Mouse (Mus musculus) urinary bladder, adult 18-20 months (tissue): ENCODE data around the gene Ly86.

Experiments
- DNase-seq, 2 experiments: peaks; one replicate each; pipeline ENCODE4 v3.0.0; 2022; ENCODE audit warnings: low spot score in 2 of 2, mixed read lengths in 2 of 2

The Ly86 gene

DNA sequence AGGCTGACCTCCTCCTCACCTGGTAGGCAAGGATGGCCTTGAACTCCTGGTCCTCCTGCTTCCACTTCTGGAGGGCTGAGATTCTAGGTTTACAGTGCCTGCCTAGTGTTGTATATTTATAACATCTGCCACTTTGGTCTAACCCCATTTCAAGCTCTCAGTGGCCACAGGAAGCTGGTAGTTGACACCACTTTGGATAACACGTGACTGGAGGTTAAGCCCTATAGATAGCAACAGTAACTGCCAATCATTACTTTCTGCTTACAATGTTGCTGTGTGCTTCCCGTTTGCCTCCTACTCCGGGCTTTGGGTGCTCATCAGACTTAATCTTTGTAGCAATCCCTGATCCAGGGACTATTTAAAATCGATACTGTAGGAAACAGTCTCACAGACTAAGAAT, 87.6 kb downstream of the Ly86 start:
- no peak for DNase-seq

DNA sequence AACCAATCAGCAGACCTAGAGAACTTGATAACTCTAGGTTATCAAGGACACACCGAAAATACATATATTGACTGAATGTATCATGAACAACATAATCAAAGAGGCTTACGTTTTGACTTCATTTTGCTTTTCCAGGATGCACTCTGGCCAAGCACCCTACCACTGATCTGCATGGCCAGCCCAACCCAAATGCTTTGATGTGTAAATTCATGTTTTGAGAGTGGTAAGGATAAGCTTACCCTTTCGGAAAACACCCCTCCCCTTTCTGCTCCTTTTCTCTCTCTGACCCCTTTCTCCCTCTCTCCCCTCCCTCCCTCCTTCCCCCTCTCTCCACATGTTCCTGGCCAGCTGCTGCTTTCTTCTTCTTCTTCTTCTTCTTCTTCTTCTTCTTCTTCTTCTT, 88.1 kb downstream of the Ly86 start:
- DNase-seq = no peak

DNA sequence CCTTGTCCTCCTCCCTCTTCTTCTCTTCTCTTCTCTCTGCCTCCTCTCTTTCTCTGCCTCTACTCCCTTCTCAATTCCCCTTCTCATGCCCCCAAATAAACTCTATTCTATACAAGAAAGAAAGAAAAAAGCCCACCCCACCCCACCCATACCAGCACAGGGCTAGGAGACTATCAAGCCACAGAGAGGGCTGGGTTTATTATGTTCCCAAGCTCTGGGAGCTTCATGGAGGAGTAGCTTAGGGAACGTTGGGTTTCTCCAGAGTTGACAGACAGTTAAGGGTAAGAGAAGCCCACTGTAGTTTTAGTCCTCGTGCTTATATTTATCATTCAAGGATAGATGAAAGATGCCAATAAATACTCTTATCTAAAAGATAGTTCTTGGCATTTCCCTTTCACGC, 88.7 kb downstream of the Ly86 start:
- DNase-seq = no peak

DNA sequence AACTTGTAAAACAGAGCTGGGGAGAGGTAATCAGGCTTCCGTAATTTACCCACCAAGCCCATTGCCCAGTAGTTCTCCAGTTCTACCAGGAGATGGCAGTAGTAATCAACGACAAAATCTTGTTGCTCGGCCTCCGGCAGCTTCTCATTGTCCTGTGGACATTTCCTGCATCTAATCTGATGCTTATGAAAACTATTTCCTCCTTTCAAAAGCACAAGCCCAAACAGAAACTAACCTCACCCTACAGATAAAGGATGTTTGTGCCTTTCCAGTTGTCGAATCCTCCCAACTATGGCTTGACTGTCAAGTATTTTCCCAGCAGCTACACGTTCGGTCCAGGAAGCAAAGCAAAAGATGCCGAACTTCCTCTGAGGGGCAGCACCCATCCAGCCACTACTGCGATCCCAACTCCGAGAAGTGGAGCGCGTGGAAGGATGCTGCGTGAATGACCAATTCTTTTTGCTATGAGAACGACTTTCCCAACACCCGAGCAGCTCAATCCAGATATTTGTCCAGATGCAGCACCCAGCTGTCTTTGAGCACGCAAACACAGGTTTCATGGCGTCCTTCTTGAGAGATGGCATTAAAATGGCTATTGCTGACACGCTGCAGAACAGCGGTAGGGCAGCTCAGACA, 89.2 kb downstream of the Ly86 start:
- peak; percentile 16 to 28 for DNase-seq

DNA sequence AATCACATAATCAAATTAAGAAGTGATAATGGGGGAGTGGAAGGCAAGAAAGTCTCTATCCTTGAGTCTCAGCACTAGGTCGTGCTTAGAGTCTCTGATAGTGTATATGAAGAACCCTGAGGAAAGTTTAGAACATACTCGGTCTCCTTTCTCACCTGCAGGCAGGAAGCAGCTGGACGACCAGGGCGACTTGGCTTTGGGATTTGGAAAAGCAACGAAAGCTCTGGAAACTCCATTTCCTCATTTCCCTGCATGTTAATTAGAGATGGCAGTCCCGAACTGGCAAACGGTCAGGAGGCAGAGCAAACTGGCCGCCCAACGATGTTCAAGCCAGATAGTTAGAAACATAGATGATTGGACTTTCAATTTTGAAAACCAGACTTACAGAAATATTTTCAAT, 89.8 kb downstream of the Ly86 start:
- DNase-seq = no peak

DNA sequence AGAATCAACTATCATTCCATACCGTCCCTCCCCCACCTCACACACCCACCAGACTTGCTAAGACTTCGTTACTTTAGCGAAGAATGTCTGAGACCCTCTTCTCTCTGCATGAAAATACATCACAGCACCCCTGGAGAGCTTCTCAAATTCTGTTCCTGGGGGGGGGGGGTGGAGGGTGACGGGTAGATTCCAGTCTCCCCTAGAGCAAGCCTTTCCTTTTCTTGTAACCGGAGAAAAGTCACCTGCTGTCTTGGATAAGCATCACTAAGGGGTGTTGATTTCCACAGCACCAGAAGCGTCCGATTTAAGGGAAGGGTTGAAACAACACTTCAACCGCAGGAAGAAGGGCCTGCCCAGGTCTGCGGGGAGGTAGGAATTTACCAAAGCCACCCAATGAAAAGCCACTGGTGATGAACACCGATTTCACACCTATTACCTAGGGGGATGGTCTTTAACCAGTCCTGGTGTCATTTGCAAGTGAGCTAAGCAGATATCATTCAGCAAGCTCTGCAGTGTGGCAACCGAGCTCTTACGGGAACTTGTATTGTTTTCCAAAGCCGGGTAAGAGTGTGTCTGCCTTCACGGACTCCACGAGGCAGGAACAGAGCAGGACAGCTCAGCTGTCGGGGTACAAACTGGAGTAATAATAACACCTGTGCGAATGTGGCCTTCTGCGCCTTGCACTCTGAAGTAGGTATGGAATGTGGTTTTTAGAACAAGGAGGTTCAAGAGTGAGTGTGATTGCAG, 91.4 kb downstream of the Ly86 start:
- no peak for DNase-seq

DNA sequence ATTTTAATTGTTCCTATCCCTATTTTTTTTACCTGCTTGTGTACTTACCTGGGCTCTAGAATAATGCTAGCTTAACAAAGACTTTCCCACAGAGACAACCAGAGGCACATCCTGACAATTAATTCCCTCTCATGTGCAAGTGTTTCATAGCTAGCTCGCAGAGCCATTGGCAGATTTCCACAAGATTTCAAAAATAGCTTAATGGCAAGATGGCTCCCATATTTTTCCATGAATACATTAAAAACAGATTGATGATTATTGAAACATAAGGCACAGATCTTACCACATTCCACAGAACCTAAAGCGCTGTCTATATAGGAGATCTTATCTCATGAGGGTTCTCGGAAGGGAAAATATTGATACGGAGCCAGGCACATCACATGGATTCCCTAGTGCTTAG, 93.8 kb downstream of the Ly86 start:
- DNase-seq = no peak

DNA sequence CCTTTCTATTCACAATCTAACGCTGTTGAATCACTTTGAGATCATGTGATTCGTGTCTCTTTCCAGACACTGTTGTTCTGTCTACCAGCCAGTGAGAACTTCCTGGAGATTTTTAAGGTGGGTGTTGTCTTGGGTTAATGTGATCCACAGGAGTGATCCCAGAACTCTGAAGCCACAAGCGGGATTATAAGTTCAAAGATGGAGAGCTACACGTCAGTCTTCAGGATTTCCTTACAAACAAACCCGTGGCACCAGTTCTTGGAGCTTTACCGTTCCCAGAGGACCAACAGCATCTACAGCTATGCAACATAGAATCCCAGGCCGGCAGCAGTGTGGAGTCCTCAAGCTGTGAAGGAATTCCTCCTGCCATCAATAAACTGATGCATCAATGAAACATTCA, 94.5 kb downstream of the Ly86 start:
- no peak for DNase-seq

DNA sequence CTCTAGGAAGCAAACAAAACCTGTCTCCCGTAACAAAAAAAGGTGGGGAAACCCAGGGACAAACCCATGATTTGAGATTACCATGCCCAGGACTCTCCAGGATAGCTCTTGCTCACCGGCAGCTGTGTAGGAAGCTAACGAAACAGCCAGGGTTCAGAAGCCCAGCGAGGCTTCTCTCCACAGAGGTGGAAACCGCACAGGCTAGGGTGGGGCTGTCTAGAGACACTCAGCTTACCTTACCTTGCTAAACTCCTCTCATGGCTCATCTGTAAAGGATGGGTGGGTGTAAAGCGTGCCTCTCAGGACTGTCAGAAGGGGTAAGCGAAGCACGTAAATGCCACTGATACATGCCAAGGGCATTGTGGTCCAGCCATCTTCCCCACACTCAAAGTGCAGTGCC, 94.9 kb downstream of the Ly86 start:
- DNase-seq = no peak

DNA sequence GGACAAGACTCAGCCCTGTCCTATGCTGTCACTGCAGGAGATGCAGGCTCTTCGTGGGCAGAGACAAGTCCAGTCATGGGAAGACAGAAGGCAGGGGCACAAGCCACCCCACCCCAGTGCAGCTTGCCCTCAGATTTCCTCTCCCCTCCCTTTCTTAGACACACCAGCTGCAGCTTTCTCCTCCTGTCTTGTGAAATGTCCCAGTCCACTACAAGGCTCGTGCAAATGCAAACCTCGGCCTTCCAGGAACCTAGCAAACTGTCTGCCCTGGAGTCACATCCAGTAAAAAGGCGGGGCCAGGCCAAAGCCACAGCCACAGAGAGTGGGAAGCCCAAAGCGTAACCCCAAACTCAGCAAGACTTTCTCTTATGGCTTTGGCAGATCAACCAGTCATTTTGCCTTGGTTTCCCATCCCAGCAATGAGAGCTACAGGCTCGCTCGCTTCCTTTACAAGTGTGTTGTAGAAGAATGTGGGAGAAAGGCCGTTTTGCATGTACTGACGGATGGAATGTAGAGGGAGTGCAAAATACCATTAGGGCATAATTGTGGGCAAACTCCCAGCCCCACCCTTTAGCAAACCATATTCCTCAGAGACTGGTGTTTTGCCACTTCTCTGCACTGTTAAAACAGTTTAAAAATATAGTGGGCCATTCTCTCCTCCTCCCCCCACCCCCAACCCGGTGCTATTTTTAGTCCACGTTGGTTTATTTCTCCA, 95.7 kb downstream of the Ly86 start:
- DNase-seq = no peak

DNA sequence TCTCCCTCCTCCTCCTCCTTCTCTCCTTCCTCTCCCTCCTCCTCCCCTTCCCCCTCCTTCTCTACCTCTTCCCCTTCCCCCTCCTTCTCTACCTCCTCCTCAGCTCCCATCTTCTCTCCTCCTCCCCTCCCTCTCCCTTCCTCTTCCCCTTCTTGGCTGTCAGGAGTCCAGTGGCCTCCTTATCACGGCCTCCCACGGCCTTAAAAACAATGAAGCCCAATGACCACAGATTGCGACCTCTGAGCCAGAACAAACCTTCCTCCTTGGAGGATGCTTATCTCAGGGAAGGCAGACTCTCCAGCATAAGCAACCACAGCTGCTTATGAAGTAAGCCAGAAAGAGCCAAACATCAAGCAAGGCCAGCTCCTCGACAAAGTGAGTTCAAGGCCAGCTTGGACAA, 97.0 kb downstream of the Ly86 start:
- DNase-seq = no peak

DNA sequence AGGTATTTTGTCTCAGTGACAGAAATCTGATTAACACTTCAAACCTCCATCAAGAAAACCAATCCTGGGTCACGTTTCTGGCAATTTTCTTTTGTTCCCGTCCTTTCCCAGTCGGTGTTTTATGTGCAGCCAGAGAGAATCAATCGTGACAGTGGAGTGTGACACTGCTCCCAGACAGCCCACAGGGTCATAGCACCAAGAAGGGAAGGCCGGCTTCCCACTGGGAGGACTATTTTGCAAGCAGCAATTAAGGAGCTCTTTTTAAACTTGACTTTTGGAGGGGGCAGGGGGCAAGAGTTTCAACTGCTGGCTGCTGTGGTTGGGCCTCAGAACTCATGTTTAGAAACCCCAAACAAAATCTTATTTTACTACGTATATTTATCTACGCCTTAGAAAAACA, 97.5 kb downstream of the Ly86 start:
- no peak for DNase-seq

DNA sequence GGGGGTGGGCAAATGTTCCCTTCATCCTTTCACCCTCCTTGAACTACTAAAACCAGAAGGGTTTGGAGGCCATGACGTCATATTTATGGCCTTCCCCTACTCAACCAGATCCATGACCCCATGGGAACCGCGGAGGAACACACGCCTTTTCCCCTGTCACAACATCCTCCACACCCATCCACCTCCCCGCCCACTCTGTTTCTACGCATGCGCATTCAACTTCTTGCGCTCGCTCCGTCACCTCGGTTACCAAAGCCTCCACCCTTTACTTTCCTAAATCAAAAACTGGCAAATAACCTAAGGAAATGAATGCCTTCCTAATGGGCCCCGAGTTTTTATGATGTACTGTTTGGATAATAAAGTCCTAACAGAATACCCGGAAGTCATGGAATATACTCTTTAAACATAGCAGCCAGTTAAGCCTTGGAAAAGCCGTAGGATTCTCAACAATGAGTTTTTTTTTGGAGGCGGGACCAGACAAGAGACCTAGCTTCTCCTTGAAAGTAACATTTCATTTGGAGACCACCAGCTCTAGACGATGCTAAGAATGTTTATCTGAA, 101.8 kb downstream of the Ly86 start:
- no peak for DNase-seq

DNA sequence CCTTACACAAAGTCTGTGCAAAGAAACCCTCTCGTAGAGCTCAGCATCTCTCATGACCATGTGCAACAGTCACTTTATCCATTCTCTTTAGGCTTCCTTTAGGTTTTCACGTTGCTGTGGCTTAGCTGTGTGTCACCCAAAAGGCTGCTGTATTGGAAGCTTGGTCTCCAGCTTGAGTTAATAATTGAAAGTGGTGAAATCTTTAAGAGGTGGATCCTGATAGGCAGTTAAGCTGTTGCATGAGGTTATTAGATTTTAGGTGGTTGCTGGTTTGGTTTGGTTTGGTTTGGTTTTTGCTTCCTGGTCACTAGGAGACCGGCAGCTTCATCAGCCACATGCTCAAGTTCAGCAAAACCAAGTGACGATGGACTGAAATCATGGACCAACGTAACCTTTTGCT, 106.0 kb downstream of the Ly86 start:
- DNase-seq = no peak

DNA sequence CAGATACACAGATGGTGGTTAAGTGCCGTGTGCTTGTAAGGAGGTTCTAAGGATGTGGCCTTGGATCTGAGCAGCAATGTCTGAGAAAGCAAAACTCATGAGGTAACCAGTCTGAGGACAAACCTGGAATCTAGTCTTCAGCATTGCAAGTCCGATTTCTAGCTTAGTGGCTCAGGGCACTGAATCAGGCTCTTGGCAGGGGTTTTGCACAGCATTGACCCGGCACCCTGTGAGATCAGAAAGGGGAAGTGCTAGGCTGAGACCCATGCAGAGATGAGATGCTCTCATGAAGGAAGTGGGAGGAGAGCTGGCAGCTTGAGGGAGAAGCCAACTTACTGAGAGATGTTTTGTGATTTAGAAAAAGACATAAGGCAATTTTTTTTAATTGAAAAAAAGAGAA, 106.5 kb downstream of the Ly86 start:
- DNase-seq = no peak

DNA sequence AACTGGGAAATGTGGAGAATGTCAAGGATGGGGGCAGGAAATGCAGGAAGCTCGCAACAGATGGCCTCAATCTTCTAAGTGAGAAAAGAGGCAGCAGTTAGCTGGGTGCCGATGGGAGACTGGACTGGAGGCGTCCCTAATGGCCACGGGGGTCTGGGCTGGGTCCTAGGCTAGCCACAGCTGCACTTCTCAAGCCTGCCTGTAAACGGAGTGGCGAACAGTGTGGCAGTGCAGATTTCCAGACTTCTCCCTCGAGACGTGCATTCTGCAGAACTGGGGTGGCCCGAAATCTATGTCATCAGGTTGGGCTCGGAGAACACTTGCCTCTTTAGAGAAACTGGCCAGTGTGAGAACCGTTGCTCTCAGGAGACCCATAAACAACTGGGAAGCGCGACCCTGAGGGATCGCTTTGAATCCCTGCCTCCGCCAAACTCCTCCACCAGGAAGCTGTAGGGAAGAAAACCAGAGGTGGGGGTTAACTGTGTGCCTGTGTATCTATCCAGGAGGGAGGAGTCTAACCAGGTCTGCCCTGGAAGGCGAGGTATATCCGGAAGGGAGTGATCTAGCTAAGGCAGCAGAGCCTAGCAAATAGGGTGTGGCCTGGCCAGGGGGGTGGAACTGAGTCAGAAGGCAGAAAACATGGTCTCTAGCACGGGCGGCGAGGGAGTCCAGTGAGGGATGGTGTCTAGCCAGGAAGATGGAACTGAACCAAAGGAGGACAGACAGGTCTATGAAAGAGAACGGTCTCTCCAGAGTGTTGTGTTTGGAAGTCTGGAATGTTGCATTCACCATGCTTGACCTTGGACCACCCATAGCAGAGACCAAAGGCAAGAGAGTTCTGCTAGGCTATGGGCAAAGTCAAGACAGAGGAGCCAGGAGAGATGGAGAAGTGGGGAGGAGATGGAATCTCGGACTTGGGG, 107.3 kb downstream of the Ly86 start:
- DNase-seq = peak; percentile 62 to 73

DNA sequence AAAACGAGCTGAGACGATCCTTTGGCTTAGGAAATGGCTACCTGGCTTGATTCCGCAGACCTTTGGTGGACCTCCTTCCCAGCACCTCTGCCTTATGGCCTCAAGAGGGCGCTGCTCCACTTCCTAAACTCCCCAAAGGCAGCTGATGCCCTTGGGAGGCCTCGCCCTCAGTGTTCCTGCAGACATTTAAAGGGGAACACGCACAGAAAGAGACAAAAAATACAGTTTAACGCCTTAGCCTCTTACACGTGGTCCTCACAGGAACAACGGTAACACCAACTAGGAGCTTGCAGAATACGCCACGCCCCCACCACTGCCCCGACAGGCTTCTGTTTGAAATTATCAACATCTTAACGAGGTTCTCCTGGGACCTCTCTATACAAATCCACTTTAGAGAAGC, 108.2 kb downstream of the Ly86 start:
- peak; percentile 68 to 81 for DNase-seq

DNA sequence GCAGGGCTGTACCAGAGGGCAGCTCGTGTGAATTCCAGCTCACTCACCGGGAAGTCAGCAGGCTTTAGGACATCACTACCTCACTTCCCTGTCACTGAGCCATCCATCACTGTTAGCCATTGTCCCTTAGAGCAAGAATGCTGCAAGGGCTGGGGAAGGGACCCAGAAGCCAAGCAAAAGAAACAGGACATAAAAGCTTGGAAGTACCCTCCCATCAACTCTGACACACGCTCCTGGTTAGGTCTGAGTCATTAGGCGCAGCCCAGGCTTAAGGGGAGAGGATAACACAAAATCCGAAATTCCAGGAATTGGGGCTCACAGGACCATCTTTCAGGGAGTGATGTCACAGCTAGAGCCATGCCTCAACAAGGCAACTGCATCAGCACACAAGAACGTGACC, 109.3 kb downstream of the Ly86 start:
- DNase-seq = no peak

DNA sequence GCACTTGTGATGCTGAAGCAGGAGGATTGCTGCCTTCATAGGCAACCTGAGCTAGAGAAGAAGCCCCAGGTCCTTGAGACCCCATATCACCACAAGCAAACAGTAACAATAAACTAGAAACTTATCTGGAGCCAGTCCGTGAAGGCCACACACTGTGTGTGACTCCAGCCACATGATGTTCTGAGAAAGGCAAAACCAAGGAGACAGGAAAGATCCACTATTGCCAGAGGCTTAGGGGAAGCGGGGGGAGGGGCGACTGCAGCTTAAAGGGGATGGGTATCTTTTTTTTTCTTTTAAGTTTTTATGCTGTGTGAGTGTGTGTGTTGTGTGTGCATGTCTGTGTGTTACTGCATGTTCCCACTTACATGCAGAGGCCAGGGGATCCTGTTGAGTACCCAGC, 110.6 kb downstream of the Ly86 start:
- DNase-seq = no peak

DNA sequence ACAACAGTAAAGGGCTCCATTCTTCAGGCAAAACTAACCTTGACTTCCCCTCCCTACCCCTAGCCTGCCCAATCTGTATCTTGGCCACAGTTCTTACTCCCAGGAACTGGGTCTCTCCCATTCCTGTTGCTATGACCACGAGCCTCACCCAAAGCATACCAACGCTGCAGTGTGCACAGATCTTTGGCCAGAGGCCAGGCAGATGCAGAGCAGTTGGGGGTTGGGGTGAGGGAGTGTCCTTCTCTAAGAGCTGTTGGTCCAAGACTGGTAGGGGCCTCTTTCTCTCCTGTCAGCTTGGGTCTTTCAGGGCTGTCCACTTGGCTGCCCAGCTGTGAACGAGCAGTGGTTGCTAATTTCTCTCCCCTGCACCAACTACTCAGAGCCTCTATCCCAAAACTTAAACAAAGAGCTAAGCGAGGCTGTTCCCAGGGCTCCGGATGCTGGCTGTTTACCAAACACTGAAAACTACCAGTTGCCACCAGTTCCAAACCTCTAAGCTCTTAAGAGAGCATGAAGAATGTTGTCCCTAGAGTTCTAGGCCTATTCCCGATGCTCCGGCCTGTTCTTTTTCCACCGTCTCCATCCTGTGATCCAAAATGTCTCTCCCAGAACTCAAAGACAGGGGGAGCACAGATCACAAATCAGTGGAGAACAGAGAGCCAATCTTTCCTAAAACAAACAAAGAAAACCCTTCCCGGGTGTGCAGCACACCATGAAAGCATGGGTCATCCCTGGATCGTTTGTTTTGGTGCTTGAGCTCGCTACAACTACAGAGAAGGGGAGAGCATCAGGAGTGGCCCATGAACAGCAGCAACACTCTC, 112.2 kb downstream of the Ly86 start:
- DNase-seq = peak; percentile 53 to 67

DNA sequence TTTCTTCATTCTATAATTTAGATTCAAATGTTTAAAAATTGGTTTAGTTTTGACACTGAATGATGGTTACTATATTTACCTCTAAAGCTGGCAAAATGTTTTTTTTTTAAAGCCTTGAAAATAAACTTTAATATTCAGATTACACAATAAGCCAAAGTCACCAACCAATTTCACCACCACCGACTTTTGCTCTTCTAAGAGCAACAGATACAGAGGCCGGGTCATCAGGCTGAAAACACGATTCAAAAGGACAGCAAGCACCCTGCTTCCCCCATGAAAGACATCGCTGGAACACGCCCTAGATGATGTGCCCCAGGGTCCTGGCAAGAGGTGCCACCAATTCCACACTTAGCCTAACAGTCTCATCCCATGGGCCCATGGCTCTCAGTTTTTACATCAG, 113.5 kb downstream of the Ly86 start:
- DNase-seq = no peak
